Mouse (Mus musculus): ENCODE results near the gene Lrrc1.

- TF ChIP-seq CTCF (IDR thresholded peaks at IDR 0.05; ENCODE audit: extremely low read depth, insufficient read depth, low read length) (no peak), POLR2A (IDR thresholded peaks at IDR 0.05; ENCODE audit: extremely low read depth, insufficient read depth, low read length) (no peak)
Observed at GRCm38 (mm10) chr9:77527170-77527569, 17.5 kb downstream of the Lrrc1 start.
